Mouse (Mus musculus) C2C12 (cell line): ENCODE results near the gene Ung.

Experiments used
- CEBPB ChIP-seq: IDR thresholded peaks from one replicate; pipeline ENCODE4 v1.6.1; 2011; ENCODE audit warnings: low read depth, mild to moderate bottlenecking, control low read depth, moderate library complexity
- CTCF ChIP-seq: IDR thresholded peaks from one replicate; pipeline ENCODE4 v1.5.1; 2011; ENCODE audit not compliant: control insufficient read depth, insufficient read depth, insufficient read length
- FOSL1 ChIP-seq: IDR thresholded peaks from one replicate; pipeline ENCODE4 v1.8.0; 2011; ENCODE audit warnings: mild to moderate bottlenecking, low read length; ENCODE audit not compliant: poor library complexity, insufficient read depth, severe bottlenecking
- MAX ChIP-seq: IDR thresholded peaks from one replicate; pipeline ENCODE4 v1.6.1; 2011; ENCODE audit warnings: mild to moderate bottlenecking, control low read depth
- MYOD1 ChIP-seq: IDR thresholded peaks from one replicate; pipeline ENCODE4 v1.6.1; 2011; ENCODE audit warnings: low read depth; ENCODE audit not compliant: control insufficient read depth, insufficient read length
- MYOG ChIP-seq: IDR thresholded peaks from one replicate; pipeline ENCODE4 v1.6.1; 2011; ENCODE audit not compliant: control insufficient read depth, insufficient read length; ENCODE audit errors: extremely low read depth
- USF1 ChIP-seq: IDR thresholded peaks from one replicate; pipeline ENCODE4 v1.6.1; 2011; ENCODE audit warnings: low read depth, mild to moderate bottlenecking, control low read depth, moderate library complexity

DNA sequence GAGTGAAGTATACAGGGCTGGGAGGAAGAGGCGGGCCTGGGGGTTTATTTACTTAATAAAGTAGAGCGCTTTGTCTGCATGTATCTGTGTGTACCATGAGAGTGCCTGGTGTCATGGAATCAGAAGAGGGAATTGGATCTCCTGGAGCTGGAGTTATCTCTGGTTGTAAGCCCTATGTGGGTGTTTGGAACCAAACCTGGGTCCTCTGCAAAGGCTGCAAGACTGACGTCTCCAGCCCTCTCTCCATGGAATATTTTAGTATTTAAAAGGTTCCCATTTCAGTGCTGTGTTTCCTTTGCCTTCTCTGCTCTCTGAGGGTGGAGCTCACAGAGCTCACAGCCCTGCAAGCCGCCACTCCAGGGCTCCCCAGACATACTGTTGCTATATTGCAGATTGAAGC is 10.4 kb upstream of the Ung start:
- TF ChIP-seq CTCF (no peak), CEBPB (no peak), MAX (no peak), MYOD1 (no peak), USF1 (no peak), FOSL1 (no peak), MYOG (no peak)
